Mouse (Mus musculus) layer of hippocampus, postnatal 10 days (tissue): Measurements from ENCODE around the gene Pfdn5. TPM values are rescaled to one million over a fixed set of nuclear protein-coding genes. Genes with fewer than 3 reads are reported as not detected.

ENCODE experiments used
- DNase-seq, 2 experiments: peaks; one replicate each; pipeline ENCODE4 v3.0.0; 2021; ENCODE audit warnings: low spot score in 2 of 2
- total RNA-seq, 2 experiments: library from RNA; stranded (reverse); gene quantifications; 2 replicates each; pipeline ENCODE4 v1.2.3; 2021

Pfdn5 gene
- total RNA-seq, 2 experiments from 2014 or later, result 379 to 390 TPM

DNA sequence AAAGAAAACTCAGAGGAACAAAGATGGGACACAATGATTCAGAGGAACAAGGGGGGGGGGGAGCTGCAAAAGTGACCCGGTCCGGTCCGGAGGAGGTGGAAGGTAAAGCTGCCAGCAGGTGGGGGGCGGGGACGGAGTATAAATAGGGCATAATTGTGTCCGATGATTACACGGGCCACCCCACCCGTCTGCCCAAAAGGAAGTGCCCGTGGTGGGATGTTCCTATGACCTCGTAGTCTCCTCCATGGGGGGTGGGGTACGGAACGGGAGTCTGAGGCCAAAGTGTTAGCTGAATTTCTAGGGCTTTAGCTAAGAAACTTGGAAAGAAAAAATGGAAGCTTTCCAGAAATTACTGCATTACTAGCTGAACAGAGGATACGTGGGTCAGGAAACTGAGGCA lies 44.1 kb downstream of the Pfdn5 start:
- no peak for DNase-seq

DNA sequence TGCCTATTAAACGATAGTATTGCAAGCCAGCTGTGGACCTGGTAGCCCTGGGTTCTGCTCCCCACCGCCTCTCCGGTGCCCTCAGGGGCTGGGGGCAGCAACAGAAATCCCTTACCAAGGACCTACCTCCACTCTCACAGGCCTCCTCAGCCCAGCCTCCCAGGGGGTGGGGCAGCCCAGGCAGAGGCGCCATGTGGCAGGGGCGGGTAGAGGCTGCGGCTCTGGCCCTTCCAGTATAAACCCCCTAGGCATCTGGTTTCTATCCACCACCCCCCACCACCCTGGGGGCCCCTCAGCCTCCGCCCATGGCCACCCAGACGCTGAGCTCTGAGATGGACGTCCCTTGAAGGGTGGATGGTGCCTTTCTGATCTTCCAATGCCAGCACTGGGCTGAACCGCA lies 44.8 kb downstream of the Pfdn5 start:
- no peak for DNase-seq

DNA sequence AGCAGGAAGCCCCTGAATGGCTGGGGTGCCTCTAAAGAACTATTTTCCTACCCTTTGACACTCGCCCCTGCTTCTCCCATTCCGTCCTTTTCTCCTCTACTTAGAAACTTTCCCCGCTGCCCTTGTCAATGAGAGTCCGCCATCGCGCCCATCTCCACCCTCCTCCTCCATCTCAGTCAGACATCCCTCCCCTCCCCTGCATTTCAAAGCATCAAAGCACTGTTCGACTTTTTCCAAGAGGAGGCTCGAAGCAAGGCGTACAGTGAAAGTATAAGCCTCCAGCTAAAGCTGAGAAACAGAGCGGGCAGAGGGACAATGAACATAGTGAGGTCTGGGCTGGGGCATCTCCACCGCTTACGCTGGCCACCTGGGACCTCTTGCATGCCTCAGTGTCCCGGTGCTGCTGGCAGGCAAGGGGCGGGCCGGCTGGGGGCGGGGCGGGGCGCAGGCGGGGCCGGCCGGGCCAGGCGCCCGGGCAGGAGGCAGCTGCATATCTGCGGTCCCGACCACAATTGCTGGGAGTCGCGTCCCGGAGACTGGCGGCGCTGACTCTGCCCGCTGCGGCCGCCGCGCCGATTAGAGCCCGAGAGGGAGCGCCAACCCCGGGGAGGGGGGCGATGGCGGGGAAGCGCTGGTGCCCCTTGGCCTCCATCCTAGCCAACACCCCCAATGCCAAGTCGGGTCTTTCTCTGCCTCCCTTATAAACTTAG lies 50.7 kb downstream of the Pfdn5 start:
- DNase-seq, result peak; percentile 37 to 45

DNA sequence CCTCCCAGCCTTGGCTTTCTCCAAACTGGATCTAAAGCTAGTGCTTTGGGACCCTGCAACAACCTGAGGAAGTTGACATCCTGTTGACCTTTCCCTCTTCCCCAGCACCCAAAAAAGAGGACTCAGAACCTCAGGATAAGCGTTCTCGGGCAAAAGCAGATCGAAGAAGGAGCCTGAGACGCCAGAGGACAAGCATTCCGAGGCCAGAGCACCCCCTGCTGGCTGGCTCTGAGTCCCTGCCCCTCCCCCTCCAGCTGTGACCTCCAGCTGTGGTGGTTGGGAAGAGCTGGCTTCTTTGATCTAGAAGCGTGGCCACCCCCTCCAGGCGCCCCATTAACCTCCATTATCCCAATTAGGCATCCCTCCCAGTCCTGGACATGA lies 51.2 kb downstream of the Pfdn5 start:
- DNase-seq, result peak; percentile 78 to 85

DNA sequence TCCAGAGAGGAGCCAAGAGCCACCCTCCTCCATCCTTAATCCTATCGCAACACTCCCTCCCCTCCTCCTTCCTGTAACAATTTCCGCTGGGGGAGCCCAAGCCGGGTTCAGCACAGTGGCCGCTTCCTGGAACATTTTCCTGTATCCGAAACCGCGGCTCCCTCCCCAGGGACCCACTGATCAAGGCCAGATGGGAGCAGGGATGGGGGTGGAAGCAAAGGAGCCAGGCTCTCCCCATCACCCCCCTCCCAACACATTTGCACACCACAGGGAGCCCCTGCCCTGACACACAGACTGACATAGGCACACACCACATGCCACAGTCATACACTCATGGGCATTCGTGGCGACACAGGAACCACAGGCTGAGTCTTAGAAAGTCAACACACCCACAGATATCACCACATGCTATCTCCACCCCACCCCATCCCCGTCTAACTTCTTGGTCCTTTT lies 51.9 kb downstream of the Pfdn5 start:
- DNase-seq, result no peak

Other genes starting within 250 kb of the Pfdn5 start
- 10 to 100 TPM; 13.4 to 16.8 TPM for gene Tns2, start 225.7 kb upstream of the Pfdn5 start, total RNA-seq
- 100 to 1,000 TPM; 148 to 163 TPM for gene Spryd3, start 189.9 kb upstream of the Pfdn5 start, total RNA-seq
- gene Igfbp6, start 181.8 kb upstream of the Pfdn5 start, total RNA-seq, result 1 to 10 TPM; 2.3 to 3.1 TPM
- gene Soat2, start 175.6 kb upstream of the Pfdn5 start, total RNA-seq, result not detected
- 10 to 100 TPM; 64.4 to 68.3 TPM for gene Zfp740, start 122.9 kb upstream of the Pfdn5 start, total RNA-seq
- 10 to 100 TPM; 33.0 to 38.7 TPM for gene Csad, start 121.4 kb upstream of the Pfdn5 start, total RNA-seq
- 1 to 10 TPM; 1.3 to 2.5 TPM for gene Itgb7, start 94.2 kb upstream of the Pfdn5 start, total RNA-seq
- gene Rarg, start 68.6 kb upstream of the Pfdn5 start, total RNA-seq, result 10 to 100 TPM; 12.5 to 15.6 TPM
- not detected for gene Gm9918, start 55.6 kb upstream of the Pfdn5 start, total RNA-seq
- gene Mfsd5, start 46.7 kb upstream of the Pfdn5 start, total RNA-seq, result 10 to 100 TPM; 33.3 to 33.9 TPM
- gene Espl1, start 29.9 kb upstream of the Pfdn5 start, total RNA-seq, result 1 to 10 TPM; 4.5 to 6.2 TPM
- gene Myg1, start 5.6 kb downstream of the Pfdn5 start, total RNA-seq, result 10 to 100 TPM; 61.8 to 62.8 TPM
- 10 to 100 TPM; 23.2 to 26.3 TPM for gene Aaas, start 24.7 kb downstream of the Pfdn5 start, total RNA-seq
- gene Sp7, start 41.1 kb downstream of the Pfdn5 start, total RNA-seq, result under 1 TPM; 0.18 to 0.27 TPM
- gene Sp1, start 80.0 kb downstream of the Pfdn5 start, total RNA-seq, result 10 to 100 TPM; 26.2 to 27.6 TPM
- under 1 TPM; 0.42 to 0.75 TPM for gene Amhr2, start 119.3 kb downstream of the Pfdn5 start, total RNA-seq
- 10 to 100 TPM; 23.3 to 23.4 TPM for gene Prr13, start 132.9 kb downstream of the Pfdn5 start, total RNA-seq
- 100 to 1,000 TPM; 418 to 481 TPM for gene Pcbp2, start 144.4 kb downstream of the Pfdn5 start, total RNA-seq
- gene Gm10337, start 177.6 kb downstream of the Pfdn5 start, total RNA-seq, result not detected
- gene Map3k12, start 190.9 kb downstream of the Pfdn5 start, total RNA-seq, result 10 to 100 TPM; 83.2 to 88.9 TPM
- 10 to 100 TPM; 45.7 to 46.8 TPM for gene Tarbp2, start 192.1 kb downstream of the Pfdn5 start, total RNA-seq
- gene Npff, start 198.8 kb downstream of the Pfdn5 start, total RNA-seq, result 1 to 10 TPM; 2.6 to 6.3 TPM